Mouse (Mus musculus): ENCODE measurements around the gene Gpbp1l1. TPM values are rescaled to one million over a fixed set of nuclear protein-coding genes. Genes with fewer than 3 reads are reported as not detected.

The Gpbp1l1 gene
- polyA plus RNA-seq, 1 experiment from 2014 or later, result 28.9 TPM

DNA sequence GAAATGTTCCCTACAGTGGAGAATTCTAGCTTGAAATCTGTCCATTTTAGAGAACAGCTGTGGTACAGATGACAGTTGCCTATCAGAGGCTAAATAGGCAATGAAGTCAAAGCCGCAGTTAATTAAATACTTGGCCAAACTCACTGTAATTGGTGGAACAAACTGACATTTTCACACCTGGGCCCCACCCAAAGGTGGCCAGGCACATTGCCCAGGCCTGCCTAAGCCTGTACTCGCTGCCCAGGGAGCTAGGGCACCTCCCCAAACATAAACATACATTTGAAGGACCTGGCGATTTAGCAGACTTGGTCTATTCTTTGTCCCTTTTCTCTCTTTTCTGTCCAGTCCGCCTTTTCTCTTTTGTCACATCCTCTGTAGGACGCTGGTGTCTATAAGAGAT is 38.9 kb downstream of the Gpbp1l1 start, which contains the start of gene Ccdc17:
Gene Ccdc17 (plus strand): TSS at position 276 of the 400 bp plus-strand sequence.
- Histone ChIP-seq H3K9me3 (no peaks in the 10 kb centered on the region), H3K27ac (peak within 1 kb of the TSS; percentile 82), H3K4me2 (peak within 1 kb of the TSS; percentile 90), H3K36me3 (peaks cover 37% of the 10 kb centered on the region), H3K27me3 (no peaks in the 10 kb centered on the region), H3K9ac (peak within 1 kb of the TSS; percentile 61), H3K4me1 (peaks cover 17% of the 10 kb centered on the region), H3K4me3 (peak within 1 kb of the TSS; percentile 66)
- ATAC-seq (ENCODE audit: borderline replicate concordance, extremely low read depth, low FRiP score, low TSS enrichment), result no peak
- WGBS, result 27% methylated on average over 5 of the region's 5 CpGs

DNA sequence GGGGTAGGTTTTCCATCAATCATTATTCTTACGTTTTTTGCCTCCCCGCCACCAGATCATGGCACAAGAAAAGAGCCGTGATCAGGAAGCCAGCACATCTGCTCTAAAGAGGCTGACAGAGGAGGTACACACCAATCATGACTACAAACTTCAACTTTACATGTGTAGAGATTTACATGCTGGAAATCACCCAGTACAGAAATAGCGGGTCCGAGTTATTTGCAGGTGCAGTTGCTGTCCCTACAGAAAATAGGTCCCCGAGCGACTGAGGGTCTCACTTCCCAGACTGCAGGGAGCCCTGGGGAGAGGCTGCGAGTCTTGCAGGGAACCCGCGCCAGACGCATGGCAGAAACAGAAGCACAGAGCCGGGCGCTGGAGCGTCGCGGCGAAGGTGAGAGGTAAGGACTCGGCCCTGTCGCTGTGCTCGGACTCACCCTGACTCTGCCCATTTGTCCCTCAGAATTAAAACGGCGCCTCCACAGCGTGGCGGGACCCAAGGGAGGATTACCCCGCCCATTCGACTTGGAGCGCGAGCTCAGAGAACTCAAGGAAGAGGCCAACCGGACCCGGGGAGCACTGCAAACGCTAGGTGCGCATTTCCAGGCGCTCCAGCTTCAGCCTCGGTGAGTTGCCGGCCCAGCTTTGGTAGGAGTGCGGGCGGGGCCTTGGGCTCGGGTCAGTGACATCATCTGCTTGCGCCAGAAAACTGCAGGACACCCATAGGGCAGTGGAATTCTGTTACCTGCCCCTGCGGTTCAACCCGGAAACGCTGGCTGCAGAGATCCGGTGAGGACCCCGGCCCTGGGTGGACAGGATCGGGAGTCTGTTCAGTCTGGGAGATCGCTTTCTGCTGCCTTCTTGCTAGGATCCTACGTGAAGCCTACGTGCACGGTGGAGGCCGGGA is 39.8 kb downstream of the Gpbp1l1 start:
- peak overlapping the region; percentile 61 for H3K9ac ChIP-seq
- H3K27me3 ChIP-seq, result no peaks in the 10 kb centered on the region
- peak; percentile 96 for ATAC-seq (ENCODE audit: borderline replicate concordance, extremely low read depth, low FRiP score, low TSS enrichment)
- H3K36me3 ChIP-seq, result peaks cover 37% of the 10 kb centered on the region
- H3K4me2 ChIP-seq, result peak overlapping the region; percentile 90
- H3K27ac ChIP-seq, result peak overlapping the region; percentile 82
- no peaks in the 10 kb centered on the region for H3K9me3 ChIP-seq
- peaks cover 17% of the 10 kb centered on the region for H3K4me1 ChIP-seq
- 1% methylated on average over 48 of the region's 50 CpGs for whole genome bisulfite sequencing
- peak overlapping the region; percentile 66 for H3K4me3 ChIP-seq

DNA sequence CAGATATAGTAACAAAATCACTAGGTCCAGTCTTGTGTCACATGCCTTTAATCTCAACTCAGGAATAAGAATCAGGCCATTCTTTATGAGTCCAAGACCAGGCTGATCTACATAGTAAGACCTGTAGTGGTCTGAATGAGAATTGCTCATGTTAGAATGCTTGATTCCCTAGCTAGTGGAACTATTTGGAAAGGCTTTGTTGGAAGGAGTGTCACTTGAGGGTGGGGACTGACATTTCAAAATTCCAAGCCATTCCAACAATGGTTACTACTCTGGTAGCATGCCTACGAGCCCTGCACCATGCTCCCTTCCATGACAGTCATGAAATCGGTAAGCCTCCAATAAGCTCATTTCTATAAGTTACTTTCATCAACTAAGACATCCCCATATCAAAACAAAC is 55.2 kb downstream of the Gpbp1l1 start:
- Histone ChIP-seq H3K4me2 (no peak overlapping the region), H3K36me3 (peaks cover 58% of the 10 kb centered on the region), H3K27me3 (no peaks in the 10 kb centered on the region), H3K9me3 (no peaks in the 10 kb centered on the region), H3K9ac (no peak overlapping the region), H3K27ac (no peak overlapping the region), H3K4me1 (no peaks in the 10 kb centered on the region), H3K4me3 (no peak overlapping the region)
- ATAC-seq (ENCODE audit: borderline replicate concordance, extremely low read depth, low FRiP score, low TSS enrichment), result no peak
- 94% methylated on average over 2 of the region's 2 CpGs for WGBS

DNA sequence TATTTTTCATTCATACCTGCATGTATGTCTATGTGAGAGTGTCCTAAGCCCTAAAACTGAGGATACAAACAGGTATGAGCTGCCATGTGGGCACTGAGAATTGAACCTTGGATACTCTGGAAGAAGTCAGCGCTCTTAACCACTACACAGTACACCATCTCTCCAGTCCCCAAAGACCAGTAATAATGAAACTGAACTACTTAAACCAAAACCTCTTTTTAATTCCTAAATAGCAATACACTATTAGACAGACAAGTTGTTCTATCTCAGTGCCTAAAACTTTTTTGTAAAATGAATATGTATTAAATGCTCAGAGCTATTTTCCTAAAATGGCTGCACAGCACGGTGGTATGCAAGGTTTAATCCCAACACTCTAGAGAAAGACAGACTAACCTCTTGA is 57.8 kb downstream of the Gpbp1l1 start:
- Histone ChIP-seq H3K4me1 (no peaks in the 10 kb centered on the region), H3K27me3 (no peaks in the 10 kb centered on the region), H3K4me3 (no peak overlapping the region), H3K36me3 (peaks cover 61% of the 10 kb centered on the region), H3K27ac (no peak overlapping the region), H3K9ac (no peak overlapping the region), H3K4me2 (no peak overlapping the region), H3K9me3 (no peaks in the 10 kb centered on the region)
- ATAC-seq (ENCODE audit: borderline replicate concordance, extremely low read depth, low FRiP score, low TSS enrichment), result no peak
- 95% methylated on average over 2 of the region's 2 CpGs for WGBS

DNA sequence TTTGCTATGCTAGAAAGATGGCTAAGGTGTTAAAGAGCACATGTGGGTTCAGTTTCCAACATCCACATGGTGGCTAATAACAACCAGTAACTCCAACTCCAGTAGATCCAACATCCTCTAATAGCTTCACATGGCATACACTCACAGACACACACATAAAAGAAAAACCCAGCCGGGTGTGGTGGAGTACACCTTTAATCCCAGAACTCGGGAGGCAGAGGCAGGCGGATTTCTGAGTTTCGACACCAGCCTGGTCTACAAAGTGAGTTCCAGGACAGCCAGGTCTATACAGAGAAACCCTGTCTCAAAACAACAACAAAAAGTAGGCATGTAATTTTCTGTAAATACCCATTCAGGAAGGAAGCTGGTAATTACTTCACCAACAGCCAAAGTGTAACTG is 67.4 kb downstream of the Gpbp1l1 start:
- Histone ChIP-seq H3K27ac (no peak overlapping the region), H3K9ac (no peak overlapping the region), H3K4me1 (peaks cover 20% of the 10 kb centered on the region), H3K36me3 (peaks cover 23% of the 10 kb centered on the region), H3K9me3 (no peaks in the 10 kb centered on the region), H3K27me3 (no peaks in the 10 kb centered on the region), H3K4me3 (no peak overlapping the region; the same call in 1 of the 2 replicates), H3K4me2 (no peak overlapping the region)
- ATAC-seq (ENCODE audit: borderline replicate concordance, extremely low read depth, low FRiP score, low TSS enrichment), result no peak
- WGBS, result 92% methylated on average over 4 of the region's 4 CpGs

DNA sequence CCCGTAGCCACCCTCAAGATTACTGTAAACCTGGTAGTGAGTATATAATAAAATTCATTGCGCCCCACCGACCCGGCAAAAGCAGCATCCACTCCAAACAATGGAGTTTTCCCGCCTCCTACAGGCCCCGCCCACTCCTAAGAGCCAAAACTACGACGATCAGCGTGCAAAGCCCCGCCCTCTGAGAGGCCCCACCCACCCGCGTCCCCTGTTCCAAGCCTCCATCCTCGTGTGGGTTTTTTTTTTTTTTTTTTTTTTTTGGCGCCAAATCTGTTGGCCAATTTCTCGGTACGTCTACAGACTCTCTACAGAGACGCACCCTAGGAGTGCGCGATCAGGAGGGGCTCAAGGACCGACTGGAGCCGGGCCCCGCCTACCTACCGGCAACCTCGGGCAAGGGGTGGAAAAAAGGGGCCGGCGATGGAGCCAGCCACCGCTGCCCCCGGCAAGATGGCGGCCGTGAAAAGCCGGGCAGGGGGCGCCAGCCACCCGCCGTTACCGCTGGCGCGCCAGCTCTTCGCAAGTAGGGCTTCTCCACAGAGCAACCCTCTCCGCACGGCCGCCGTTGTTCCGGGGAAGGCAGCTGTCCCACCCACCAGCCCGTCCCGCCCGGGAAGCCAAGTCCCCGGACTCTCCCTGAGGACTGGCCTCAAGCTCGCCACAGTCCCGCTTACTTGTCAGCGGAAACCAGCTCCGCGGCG is 69.3 kb downstream of the Gpbp1l1 start:
- H3K4me2 ChIP-seq, result peak overlapping the region; percentile 73
- H3K36me3 ChIP-seq, result peaks cover 8% of the 10 kb centered on the region
- peak overlapping the region; percentile 91 for H3K9ac ChIP-seq
- no peaks in the 10 kb centered on the region for H3K27me3 ChIP-seq
- peaks cover 20% of the 10 kb centered on the region for H3K4me1 ChIP-seq
- no peaks in the 10 kb centered on the region for H3K9me3 ChIP-seq
- peak overlapping the region; percentile 97 for H3K27ac ChIP-seq
- peak overlapping the region; percentile 99 for H3K4me3 ChIP-seq
- peak; percentile 81 for ATAC-seq (ENCODE audit: borderline replicate concordance, extremely low read depth, low FRiP score, low TSS enrichment)
- WGBS, result under 1% methylated on average over 53 of the region's 53 CpGs

DNA sequence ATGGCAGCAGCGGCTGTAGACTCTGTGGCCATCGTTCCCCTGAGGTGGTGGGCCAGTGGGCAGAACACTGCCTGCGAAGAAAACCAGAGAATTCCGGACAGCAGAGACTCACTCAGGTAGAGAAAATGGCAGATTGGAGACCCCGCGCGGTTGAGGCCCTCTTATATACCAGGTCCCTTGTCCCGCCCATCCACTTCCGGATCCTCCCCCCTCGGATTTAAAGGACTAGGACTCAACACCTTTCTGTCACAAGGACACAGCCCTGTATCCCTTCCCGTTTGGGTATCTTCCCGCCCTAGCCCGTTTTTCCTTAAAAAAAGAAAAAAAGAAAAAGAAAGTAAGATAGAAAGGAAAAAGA is 69.9 kb downstream of the Gpbp1l1 start:
- Histone ChIP-seq H3K9me3 (no peaks in the 10 kb centered on the region), H3K4me1 (peaks cover 20% of the 10 kb centered on the region), H3K9ac (peak overlapping the region; percentile 91), H3K27ac (peak overlapping the region; percentile 97), H3K4me3 (peak overlapping the region; percentile 99), H3K36me3 (peaks cover 7% of the 10 kb centered on the region), H3K27me3 (no peaks in the 10 kb centered on the region), H3K4me2 (peak overlapping the region; percentile 73)
- 0% methylated on average over 13 of the region's 13 CpGs for WGBS
- peak; percentile 92 for ATAC-seq (ENCODE audit: borderline replicate concordance, extremely low read depth, low FRiP score, low TSS enrichment)

DNA sequence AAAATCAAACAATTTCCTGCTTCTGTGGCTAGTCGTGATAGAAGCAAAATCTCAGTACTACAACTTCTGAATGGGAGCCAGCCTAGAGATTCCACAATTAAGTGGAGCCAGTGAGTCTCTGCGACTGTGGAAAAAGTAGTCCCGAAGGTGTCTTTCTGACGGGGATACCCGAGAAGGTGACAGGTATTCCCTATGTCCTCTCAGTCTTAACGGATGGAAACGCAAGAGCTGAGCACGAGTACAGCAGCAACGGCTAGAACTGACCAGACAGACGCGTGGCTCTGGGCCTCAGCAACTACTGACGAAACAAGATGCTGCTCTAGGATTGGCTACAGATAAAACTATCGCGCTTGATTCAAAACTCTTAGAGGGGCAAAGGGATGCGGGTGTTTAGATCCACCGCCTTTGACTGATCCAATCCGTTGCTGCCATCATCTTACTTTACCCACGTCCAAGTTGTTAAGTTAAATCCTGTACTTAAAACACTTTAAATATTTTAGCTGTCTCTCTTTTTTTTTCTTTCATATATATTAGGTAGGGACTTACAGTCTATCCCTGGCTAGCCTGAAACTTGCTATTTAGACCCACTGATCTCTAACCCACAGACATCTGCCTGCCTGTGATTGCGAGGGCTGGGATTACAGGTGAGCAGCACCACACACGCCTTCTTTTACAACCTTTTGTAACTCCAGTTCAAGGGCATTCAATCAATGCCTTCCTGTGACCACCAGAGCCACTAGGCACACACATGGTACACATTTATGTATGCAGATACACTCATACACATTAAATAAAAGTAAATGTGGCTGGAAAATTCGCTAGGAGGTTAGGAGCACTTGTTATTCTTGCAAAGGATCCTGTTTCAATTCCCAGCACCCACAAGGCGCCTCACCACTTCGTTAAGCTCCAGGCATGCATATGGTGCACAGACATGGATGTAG is 70.5 kb downstream of the Gpbp1l1 start, which contains the start of gene Nasp:
Gene Nasp (minus strand): TSS at position 220 of the 941 bp plus-strand sequence.
- no peaks in the 10 kb centered on the region for H3K9me3 ChIP-seq
- no peaks in the 10 kb centered on the region for H3K27me3 ChIP-seq
- peak within 1 kb of the TSS; percentile 99 for H3K4me3 ChIP-seq
- peak within 1 kb of the TSS; percentile 73 for H3K4me2 ChIP-seq
- H3K4me1 ChIP-seq, result peaks cover 20% of the 10 kb centered on the region
- peak; percentile 89 for ATAC-seq (ENCODE audit: borderline replicate concordance, extremely low read depth, low FRiP score, low TSS enrichment)
- peak within 1 kb of the TSS; percentile 91 for H3K9ac ChIP-seq
- peaks cover 5% of the 10 kb centered on the region; the same call in 1 of the 2 replicates for H3K36me3 ChIP-seq
- WGBS, result 7% methylated on average over 23 of the region's 23 CpGs
- H3K27ac ChIP-seq, result peak within 1 kb of the TSS; percentile 97

DNA sequence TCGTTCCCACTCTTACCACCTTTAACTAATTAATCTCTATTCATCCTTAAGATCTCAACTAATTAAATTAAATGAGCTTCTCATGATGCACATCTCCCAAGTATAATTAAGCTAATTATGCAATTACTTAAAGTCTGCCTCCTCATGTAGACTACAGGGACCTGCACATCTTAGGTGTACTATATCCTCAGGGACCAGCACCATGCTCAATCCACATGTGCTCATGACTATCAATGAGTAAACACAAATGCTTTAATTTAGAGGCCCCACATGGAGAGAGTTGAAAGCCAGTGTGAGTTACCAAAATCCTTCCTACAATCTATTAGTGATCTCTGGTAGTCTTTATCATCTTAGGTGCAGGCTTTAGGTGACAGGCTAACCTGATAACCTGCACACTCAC is 77.7 kb downstream of the Gpbp1l1 start:
- Histone ChIP-seq H3K9me3 (no peaks in the 10 kb centered on the region), H3K4me1 (no peaks in the 10 kb centered on the region), H3K4me2 (no peak overlapping the region), H3K4me3 (no peak overlapping the region), H3K9ac (no peak overlapping the region), H3K36me3 (peaks cover 68% of the 10 kb centered on the region), H3K27ac (no peak overlapping the region), H3K27me3 (no peaks in the 10 kb centered on the region)
- 85% methylated on average over 1 of the region's 1 CpGs for WGBS
- no peak for ATAC-seq (ENCODE audit: borderline replicate concordance, extremely low read depth, low FRiP score, low TSS enrichment)

DNA sequence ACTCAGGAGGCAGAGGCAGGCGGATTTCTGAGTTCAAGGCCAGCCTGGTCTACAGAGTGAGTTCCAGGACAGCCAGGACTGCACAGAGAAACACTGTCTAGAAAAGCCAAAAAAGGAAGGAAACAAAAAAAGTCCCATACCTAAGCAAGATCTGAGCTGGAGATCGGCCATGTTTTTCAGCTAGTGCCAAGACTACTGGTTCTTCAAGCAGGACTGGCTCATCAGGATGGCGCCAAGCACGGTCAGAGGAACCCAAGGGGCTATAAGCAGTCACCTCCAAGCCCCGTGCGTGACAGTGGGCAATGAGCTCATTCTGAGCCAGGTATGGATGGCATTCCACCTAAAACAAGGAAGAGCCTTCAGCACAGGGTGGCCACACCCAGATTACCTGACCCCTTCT is 81.4 kb downstream of the Gpbp1l1 start:
- H3K36me3 ChIP-seq, result peaks cover 90% of the 10 kb centered on the region
- H3K9ac ChIP-seq, result no peak overlapping the region
- H3K27ac ChIP-seq, result no peak overlapping the region
- no peaks in the 10 kb centered on the region for H3K27me3 ChIP-seq
- no peak for ATAC-seq (ENCODE audit: borderline replicate concordance, extremely low read depth, low FRiP score, low TSS enrichment)
- no peaks in the 10 kb centered on the region for H3K9me3 ChIP-seq
- WGBS, result 93% methylated on average over 6 of the region's 6 CpGs
- H3K4me2 ChIP-seq, result no peak overlapping the region
- no peak overlapping the region for H3K4me3 ChIP-seq
- H3K4me1 ChIP-seq, result no peaks in the 10 kb centered on the region

DNA sequence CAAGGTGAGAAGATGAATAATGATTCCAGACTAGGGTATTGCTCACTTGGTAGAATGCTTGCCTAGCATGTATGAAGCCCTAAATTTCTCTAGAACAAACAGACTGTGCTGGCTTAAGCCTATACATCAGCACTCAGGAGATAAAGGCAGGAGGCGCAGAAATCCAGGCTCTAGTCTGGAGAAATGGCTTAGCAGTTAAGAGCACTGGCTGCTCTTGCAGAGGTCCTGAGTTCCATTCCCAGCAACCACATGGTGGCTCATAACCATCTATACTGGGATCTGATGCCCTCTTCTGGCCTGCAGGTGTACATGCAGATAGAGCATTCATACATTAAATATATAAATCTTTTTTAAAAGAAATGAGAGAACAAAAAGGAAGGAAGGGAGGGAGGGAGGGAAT is 84.6 kb downstream of the Gpbp1l1 start:
- Histone ChIP-seq H3K9ac (no peak overlapping the region), H3K4me3 (no peak overlapping the region), H3K27ac (no peak overlapping the region), H3K36me3 (peaks cover 76% of the 10 kb centered on the region), H3K4me2 (no peak overlapping the region), H3K9me3 (no peaks in the 10 kb centered on the region), H3K4me1 (0 out of 2 replicates have a peak, but pooled peaks cover 4% of the 10 kb centered on the region), H3K27me3 (no peaks in the 10 kb centered on the region)
- WGBS, result 93% methylated on average over 1 of the region's 1 CpGs
- no peak for ATAC-seq (ENCODE audit: borderline replicate concordance, extremely low read depth, low FRiP score, low TSS enrichment)
